Mouse (Mus musculus): ENCODE measurements around the gene 1810013L24Rik. TPM values are rescaled to one million over a fixed set of nuclear protein-coding genes. Genes with fewer than 3 reads are reported as not detected.
A peak's percentile ranks its signal among the peaks of the same experiment; 100 is the strongest.

Gene 1810013L24Rik
- polyA plus RNA-seq, 1 experiment, result 20.1 TPM

DNA sequence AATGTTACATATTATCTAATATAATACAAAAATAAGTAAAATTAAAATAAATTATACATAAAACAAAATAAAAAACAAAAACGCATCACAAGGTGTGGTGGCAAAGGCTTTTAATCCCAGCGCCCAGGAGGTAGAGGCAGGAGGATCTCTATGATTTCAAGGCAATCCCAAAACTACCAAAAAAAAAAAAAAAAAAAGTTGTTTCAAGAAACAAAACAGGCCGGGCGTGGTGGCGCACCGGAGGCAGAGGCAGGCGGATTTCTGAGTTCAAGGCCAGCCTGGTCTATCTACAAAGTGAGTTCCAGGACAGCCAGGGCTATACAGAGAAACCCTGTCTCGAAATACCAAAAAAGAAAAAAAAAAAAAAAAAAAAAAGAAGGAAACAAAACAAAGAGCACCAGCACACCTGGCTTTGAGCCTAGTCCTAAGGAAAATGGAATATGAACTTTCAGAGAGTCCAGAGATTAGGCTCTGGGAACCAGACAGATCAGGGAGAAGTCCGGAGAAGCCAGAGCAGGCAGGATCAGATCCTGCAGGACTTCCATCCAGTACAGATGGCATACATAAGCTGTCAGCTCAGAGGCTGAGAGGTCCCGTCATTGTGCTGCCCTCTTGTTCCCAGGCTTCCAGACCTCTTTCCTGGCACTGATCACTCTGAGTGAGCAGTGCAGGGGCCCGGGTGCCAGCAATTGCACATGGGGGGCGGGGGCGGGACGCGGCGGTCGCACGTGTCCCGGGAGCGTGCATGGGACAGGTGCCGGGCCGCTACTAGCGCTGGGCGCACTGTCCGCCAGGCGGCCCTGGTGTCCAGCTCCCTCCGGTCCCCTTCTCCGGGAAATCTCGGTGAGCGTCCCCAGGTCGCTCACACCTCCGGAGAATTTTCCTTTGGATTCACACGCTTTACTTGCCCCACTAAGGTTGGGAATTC is 1.0 kb upstream of the 1810013L24Rik start:
- Histone ChIP-seq H3K4me3 (ENCODE audit: insufficient read depth, poor library complexity, severe bottlenecking) (peak overlapping the region; percentile 29), H3ac (ENCODE audit: control insufficient read depth, insufficient read length, low read depth) (peak overlapping the region; percentile 77)
- TF ChIP-seq CTCF (IDR thresholded peaks at IDR 0.05; ENCODE audit: control insufficient read depth, insufficient read depth, insufficient read length) (peak; percentile 47), MYOD1 (IDR thresholded peaks at IDR 0.05; ENCODE audit: control insufficient read depth, insufficient read length, low read depth) (peak; percentile 42), CEBPB (IDR thresholded peaks at IDR 0.05; ENCODE audit: low read depth) (no peak)

DNA sequence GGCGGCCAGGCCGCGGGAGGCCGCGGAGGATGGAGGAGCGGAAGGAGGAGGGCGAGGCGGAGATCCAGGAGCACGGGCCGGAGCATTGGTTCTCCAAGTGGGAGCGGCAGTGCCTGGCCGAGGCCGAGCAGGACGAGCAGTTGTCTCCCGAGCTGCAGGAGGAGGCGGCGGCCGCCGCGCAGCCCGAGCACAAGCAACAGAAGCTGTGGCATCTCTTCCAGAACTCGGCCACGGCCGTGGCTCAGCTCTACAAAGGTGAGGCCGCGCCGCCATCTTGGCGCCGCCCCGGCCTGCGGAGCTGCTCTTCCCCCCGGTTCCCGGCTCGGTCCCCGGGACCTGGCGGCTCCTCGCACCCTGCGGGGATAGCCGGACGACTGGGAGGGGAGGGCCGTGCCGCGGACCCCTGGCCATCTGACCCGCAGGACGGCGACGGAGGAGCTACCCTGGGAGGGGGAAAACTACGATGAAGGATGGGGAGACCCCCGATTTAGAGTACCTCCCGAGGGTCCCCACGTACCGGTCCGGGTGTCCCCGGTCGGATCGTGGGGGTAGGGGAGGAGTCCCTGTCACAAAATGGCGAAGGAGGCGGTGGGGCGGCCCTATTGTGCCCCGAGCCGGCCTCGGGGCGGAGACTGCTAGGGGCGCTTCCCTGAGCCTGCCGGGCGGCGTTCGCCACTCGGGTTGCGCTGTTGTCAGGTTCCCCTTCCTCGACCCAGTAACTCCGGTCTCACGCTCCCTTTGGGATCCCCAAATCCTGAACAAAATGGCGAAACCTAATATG is 721 bp downstream of the 1810013L24Rik start:
- Histone ChIP-seq H3K4me3 (ENCODE audit: insufficient read depth, poor library complexity, severe bottlenecking) (peak overlapping the region; percentile 93), H3ac (ENCODE audit: control insufficient read depth, insufficient read length, low read depth) (peak overlapping the region; percentile 96), H3K36me3 (ENCODE audit: control insufficient read depth, insufficient read depth) (peaks cover 40% of the 10 kb centered on the region), H3K27me3 (ENCODE audit: control insufficient read depth, insufficient read depth, insufficient read length) (no peaks in the 10 kb centered on the region), H3K79me3 (ENCODE audit: low read depth) (peaks cover 55% of the 10 kb centered on the region), H3K79me2 (ENCODE audit: control insufficient read depth, insufficient read depth) (peaks cover 57% of the 10 kb centered on the region)
- TF ChIP-seq CTCF (IDR thresholded peaks at IDR 0.05; ENCODE audit: control insufficient read depth, insufficient read depth, insufficient read length), result no peak
- no peak for TF ChIP-seq MAX (IDR thresholded peaks at IDR 0.05)
- no peak for TF ChIP-seq USF1 (IDR thresholded peaks at IDR 0.05; ENCODE audit: low read depth)
- TF ChIP-seq MYOG (IDR thresholded peaks at IDR 0.05; ENCODE audit: control insufficient read depth, extremely low read depth, insufficient read length), result no peak
- no peak for TF ChIP-seq FOSL1 (IDR thresholded peaks at IDR 0.05; ENCODE audit: insufficient read depth, low read length, poor library complexity, severe bottlenecking)
- TF ChIP-seq MYOD1 (IDR thresholded peaks at IDR 0.05; ENCODE audit: control insufficient read depth, insufficient read length, low read depth), result no peak
- TF ChIP-seq CEBPB (IDR thresholded peaks at IDR 0.05; ENCODE audit: low read depth), result no peak

More for the DNA sequence above, 1.0 kb upstream of the 1810013L24Rik start:
- peaks cover 38% of the 10 kb centered on the region for H3K79me3 ChIP-seq (ENCODE audit: low read depth)
- peaks cover 23% of the 10 kb centered on the region for H3K36me3 ChIP-seq (ENCODE audit: control insufficient read depth, insufficient read depth)
- H3K27me3 ChIP-seq (ENCODE audit: control insufficient read depth, insufficient read depth, insufficient read length), result no peaks in the 10 kb centered on the region
- peaks cover 39% of the 10 kb centered on the region for H3K79me2 ChIP-seq (ENCODE audit: control insufficient read depth, insufficient read depth)

- no peaks in the 10 kb centered on the region for H3K27me3 ChIP-seq (ENCODE audit: control insufficient read depth, insufficient read depth, insufficient read length)
- H3K79me3 ChIP-seq (ENCODE audit: low read depth), result peaks cover 60% of the 10 kb centered on the region
- H3ac ChIP-seq (ENCODE audit: control insufficient read depth, insufficient read length, low read depth), result peak overlapping the region; percentile 96
- peaks cover 63% of the 10 kb centered on the region for H3K79me2 ChIP-seq (ENCODE audit: control insufficient read depth, insufficient read depth)
- TF ChIP-seq MYOG (IDR thresholded peaks at IDR 0.05; ENCODE audit: control insufficient read depth, extremely low read depth, insufficient read length) (no peak), CEBPB (IDR thresholded peaks at IDR 0.05; ENCODE audit: low read depth) (no peak), CTCF (IDR thresholded peaks at IDR 0.05; ENCODE audit: control insufficient read depth, insufficient read depth, insufficient read length) (no peak), MAX (IDR thresholded peaks at IDR 0.05) (no peak), MYOD1 (IDR thresholded peaks at IDR 0.05; ENCODE audit: control insufficient read depth, insufficient read length, low read depth) (no peak), FOSL1 (IDR thresholded peaks at IDR 0.05; ENCODE audit: insufficient read depth, low read length, poor library complexity, severe bottlenecking) (no peak), USF1 (IDR thresholded peaks at IDR 0.05; ENCODE audit: low read depth) (no peak)
- peak overlapping the region; percentile 93 for H3K4me3 ChIP-seq (ENCODE audit: insufficient read depth, poor library complexity, severe bottlenecking)
- H3K36me3 ChIP-seq (ENCODE audit: control insufficient read depth, insufficient read depth), result peaks cover 46% of the 10 kb centered on the region
These were observed 1.3 kb downstream of the 1810013L24Rik start for GRCm38 (mm10) chr16:8831241-8831640.

DNA sequence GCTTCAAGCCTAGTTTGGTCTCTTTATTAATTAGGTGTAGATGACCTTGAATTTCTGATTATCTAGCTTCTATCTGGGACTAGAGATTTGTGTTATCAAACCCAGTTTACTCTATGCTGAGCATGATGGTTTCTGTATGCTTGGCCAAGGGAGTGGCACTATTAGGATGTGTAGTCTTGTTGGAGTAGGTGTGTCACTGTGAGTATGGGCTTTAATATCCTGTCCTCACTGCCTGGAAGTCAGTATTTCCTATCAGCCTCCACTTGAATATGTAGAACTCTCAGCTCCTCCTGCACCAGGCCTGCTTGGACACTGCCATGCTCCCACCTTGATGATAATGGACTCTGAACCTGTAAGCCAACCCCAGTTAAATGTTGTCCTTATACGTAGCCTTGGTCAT is 7.0 kb downstream of the 1810013L24Rik start:
- Histone ChIP-seq H3K36me3 (ENCODE audit: control insufficient read depth, insufficient read depth) (peaks cover 96% of the 10 kb centered on the region), H3K79me3 (ENCODE audit: low read depth) (peaks cover 99% of the 10 kb centered on the region), H3K4me3 (ENCODE audit: insufficient read depth, poor library complexity, severe bottlenecking) (no peak overlapping the region), H3ac (ENCODE audit: control insufficient read depth, insufficient read length, low read depth) (no peak overlapping the region), H3K79me2 (ENCODE audit: control insufficient read depth, insufficient read depth) (peaks cover 100% of the 10 kb centered on the region), H3K27me3 (ENCODE audit: control insufficient read depth, insufficient read depth, insufficient read length) (no peaks in the 10 kb centered on the region)
- no peak for TF ChIP-seq CTCF (IDR thresholded peaks at IDR 0.05; ENCODE audit: control insufficient read depth, insufficient read depth, insufficient read length)
- TF ChIP-seq CEBPB (IDR thresholded peaks at IDR 0.05; ENCODE audit: low read depth), result no peak
- TF ChIP-seq USF1 (IDR thresholded peaks at IDR 0.05; ENCODE audit: low read depth), result no peak
- no peak for TF ChIP-seq MAX (IDR thresholded peaks at IDR 0.05)
- TF ChIP-seq MYOG (IDR thresholded peaks at IDR 0.05; ENCODE audit: control insufficient read depth, extremely low read depth, insufficient read length), result no peak
- no peak for TF ChIP-seq MYOD1 (IDR thresholded peaks at IDR 0.05; ENCODE audit: control insufficient read depth, insufficient read length, low read depth)
- no peak for TF ChIP-seq FOSL1 (IDR thresholded peaks at IDR 0.05; ENCODE audit: insufficient read depth, low read length, poor library complexity, severe bottlenecking)

DNA sequence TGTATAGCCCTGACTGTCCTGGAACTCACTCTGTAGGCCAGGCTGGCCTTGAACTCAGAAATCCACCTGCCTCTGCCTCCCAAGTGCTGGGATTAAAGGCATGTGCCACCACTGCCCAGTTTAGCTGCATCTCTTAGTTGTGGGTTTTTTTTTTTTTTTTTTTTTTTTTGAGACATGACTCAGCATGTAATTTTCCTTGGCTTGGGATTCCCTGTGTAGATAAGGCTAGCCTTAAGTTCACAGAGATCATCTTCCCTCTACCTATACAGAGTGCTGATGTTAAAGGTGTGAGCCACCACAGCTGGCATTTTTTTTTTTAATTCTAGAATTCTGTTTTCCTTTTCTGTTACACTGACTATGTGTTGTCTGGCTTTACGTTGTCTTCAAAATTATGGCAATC is 7.7 kb downstream of the 1810013L24Rik start:
- Histone ChIP-seq H3K4me3 (ENCODE audit: insufficient read depth, poor library complexity, severe bottlenecking) (no peak overlapping the region), H3ac (ENCODE audit: control insufficient read depth, insufficient read length, low read depth) (no peak overlapping the region), H3K36me3 (ENCODE audit: control insufficient read depth, insufficient read depth) (peaks cover 96% of the 10 kb centered on the region), H3K79me3 (ENCODE audit: low read depth) (peaks cover 99% of the 10 kb centered on the region), H3K79me2 (ENCODE audit: control insufficient read depth, insufficient read depth) (peaks cover 100% of the 10 kb centered on the region), H3K27me3 (ENCODE audit: control insufficient read depth, insufficient read depth, insufficient read length) (no peaks in the 10 kb centered on the region)
- TF ChIP-seq MYOG (IDR thresholded peaks at IDR 0.05; ENCODE audit: control insufficient read depth, extremely low read depth, insufficient read length) (no peak), FOSL1 (IDR thresholded peaks at IDR 0.05; ENCODE audit: insufficient read depth, low read length, poor library complexity, severe bottlenecking) (no peak), MAX (IDR thresholded peaks at IDR 0.05) (no peak), MYOD1 (IDR thresholded peaks at IDR 0.05; ENCODE audit: control insufficient read depth, insufficient read length, low read depth) (no peak), USF1 (IDR thresholded peaks at IDR 0.05; ENCODE audit: low read depth) (no peak), CEBPB (IDR thresholded peaks at IDR 0.05; ENCODE audit: low read depth) (no peak), CTCF (IDR thresholded peaks at IDR 0.05; ENCODE audit: control insufficient read depth, insufficient read depth, insufficient read length) (no peak)
